ENCODE assay signal across 8 mouse cellular contexts in genomic region chr1:89656643-89657321, GRCm38 (mm10).
DNase-seq lines count a peak whose midpoint lies in the region; ATAC-seq lines count a peak whose summit lies in the region.

No protein-coding gene starts in this region.

- ATAC-seq in kidney, embryonic 15.5 days (replicated peaks; ENCODE audit: low FRiP score), result no peak

- 0 out of 2 replicates have a peak, but pooled peaks cover 13% of the 10 kb centered on the region for H3K4me1 ChIP-seq in kidney, embryonic 15.5 days

- peak; percentile 12 to 18 for DNase-seq in kidney, adult 8-10 months
- DNase-seq in adrenal gland, postnatal 10 days, result peak; percentile 70
- DNase-seq in gastrocnemius, postnatal 14 days, result peak; percentile 30
- DNase-seq in left cerebral cortex, adult 9 months (ENCODE audit: low spot score in 2 of 2), result peak; percentile 32 to 66
- DNase-seq in right cerebral cortex, adult 2 months (ENCODE audit: low spot score in 2 of 2), result peak; percentile 66 to 73
- no peak for DNase-seq in ovary, postnatal 36 days (ENCODE audit: low spot score)
- DNase-seq in spleen, postnatal 4 days (ENCODE audit: low spot score in 2 of 2), result no peak

- no peaks in the 10 kb centered on the region for H3K27me3 ChIP-seq in kidney, embryonic 15.5 days

- WGBS in kidney, embryonic 15.5 days, result 45% methylated on average over 11 of the region's 11 CpGs

- H3K9me3 ChIP-seq in kidney, embryonic 15.5 days (replicated peaks), result no peaks in the 10 kb centered on the region

- intact Hi-C loops in gastrocnemius, postnatal 14 days (cut with DNase I; ENCODE audit: low total_unique reads), result no loop called here

- no peak overlapping the region for H3K4me2 ChIP-seq in kidney, embryonic 15.5 days

- no peaks in the 10 kb centered on the region for H3K36me3 ChIP-seq in kidney, embryonic 15.5 days

- no peak overlapping the region for H3K27ac ChIP-seq in kidney, embryonic 15.5 days

- H3K4me3 ChIP-seq in kidney, embryonic 15.5 days (replicated peaks), result no peak overlapping the region

- H3K9ac ChIP-seq in kidney, embryonic 15.5 days, result no peak overlapping the region

Comparison
In these comparisons a context has a peak if more than half of its experiments do, and no peak if none do; other contexts are left out.
1. DNase-seq: peak in kidney, adult 8-10 months (2 of 2), adrenal gland, postnatal 10 days (single experiment), gastrocnemius, postnatal 14 days (single experiment), left cerebral cortex, adult 9 months (2 of 2) and right cerebral cortex, adult 2 months (2 of 2); none in ovary, postnatal 36 days (single experiment) and spleen, postnatal 4 days (0 of 2).